Mouse (Mus musculus) spleen, embryonic (tissue): ENCODE data around the gene Dguok.

Experiments used
- CTCF ChIA-PET: fragments of 350-600 bp; sonication (Branson Sonifier 250); formaldehyde crosslinking; loops from one replicate; lab custom pipeline; 2022; lab: Charles Lee

Dguok gene

GRCm38 (mm10) chr6:83456984-83457810 is 49.6 kb downstream of the Dguok start:
- CTCF ChIA-PET = interaction anchor here (0.6 to 1.1 kb wide), 3 partner anchors 21 to 500 kb away, joined by 3 to 4 read pairs (median 4); no protein-coding TSS in a partner anchor

GRCm38 (mm10) chr6:83456131-83456983 is 50.4 kb downstream of the Dguok start:
- CTCF ChIA-PET = interaction anchor here (0.8 to 1.1 kb wide), 2 partner anchors 21 to 107 kb away, joined by 4 to 17 read pairs; no protein-coding TSS in a partner anchor

- CTCF ChIA-PET = no interaction called here
Measured at GRCm38 (mm10) chr6:83455328-83456130, 51.2 kb downstream of the Dguok start.

GRCm38 (mm10) chr6:83453706-83454105 is 53.1 kb downstream of the Dguok start:
- CTCF ChIA-PET = no interaction called here

DNA sequence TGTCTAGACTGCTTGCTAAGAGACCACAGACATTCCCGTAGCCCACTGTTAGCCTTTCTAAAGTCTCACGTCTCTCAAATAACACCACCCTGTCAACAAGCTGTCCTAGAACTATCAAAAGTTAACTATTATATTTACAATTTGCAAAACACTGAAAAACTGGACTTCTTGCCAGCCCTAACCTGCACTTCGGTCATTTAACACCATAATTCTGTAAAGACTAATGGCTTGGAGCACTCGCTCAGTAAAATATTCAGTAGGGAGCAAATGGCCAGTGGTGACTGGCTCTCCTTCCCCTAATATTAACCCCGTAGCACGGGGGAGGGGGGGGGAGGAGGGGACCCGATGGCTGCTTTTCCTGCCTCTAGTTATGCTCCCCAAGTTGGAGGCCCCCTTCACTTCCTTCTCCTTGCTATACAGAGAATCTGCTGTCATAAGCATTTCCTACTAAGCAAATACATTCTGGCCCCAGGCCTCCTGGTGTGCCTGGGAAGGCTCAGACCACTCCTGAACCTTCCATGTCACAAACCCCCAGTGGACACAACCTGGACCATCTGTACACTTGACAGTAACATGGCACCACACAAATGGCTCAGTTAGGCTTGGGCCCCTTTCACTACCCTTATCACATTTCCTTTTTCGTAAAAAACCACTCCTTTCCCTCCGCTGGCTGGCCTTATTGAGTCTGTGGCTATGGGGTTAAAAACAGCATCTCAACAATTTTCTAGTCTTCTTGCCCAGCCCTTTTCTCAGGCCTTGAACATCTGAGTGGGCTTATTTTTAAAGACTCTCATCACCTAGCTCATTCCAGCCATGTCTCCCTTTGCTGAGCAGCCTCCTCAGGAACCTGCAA is 56.1 kb downstream of the Dguok start:
- CTCF ChIA-PET = no interaction called here

- CTCF ChIA-PET = no interaction called here
Measured at GRCm38 (mm10) chr6:83449440-83449839, 57.3 kb downstream of the Dguok start.

DNA sequence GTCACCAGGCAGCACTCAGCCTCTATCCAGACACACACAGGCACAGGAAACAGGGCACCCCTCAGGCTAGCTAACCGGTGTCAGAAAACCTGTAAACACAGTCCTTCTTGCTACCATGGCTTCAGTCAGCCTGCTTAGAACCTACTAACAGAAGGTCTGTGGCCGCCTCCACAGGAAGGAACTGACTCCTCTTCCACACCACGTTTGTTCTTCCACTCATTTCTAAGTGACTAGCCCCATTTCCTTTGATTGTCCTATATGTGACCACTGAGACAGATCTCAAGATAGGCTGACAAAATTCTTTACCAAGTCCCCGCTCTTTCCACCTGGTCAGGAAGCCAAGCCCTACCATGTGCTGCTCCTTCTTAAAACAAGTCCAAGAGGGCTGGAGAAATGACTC is 57.9 kb downstream of the Dguok start:
- CTCF ChIA-PET = no interaction called here

- CTCF ChIA-PET = no interaction called here
Measured at GRCm38 (mm10) chr6:83447031-83447430, 59.7 kb downstream of the Dguok start.

DNA sequence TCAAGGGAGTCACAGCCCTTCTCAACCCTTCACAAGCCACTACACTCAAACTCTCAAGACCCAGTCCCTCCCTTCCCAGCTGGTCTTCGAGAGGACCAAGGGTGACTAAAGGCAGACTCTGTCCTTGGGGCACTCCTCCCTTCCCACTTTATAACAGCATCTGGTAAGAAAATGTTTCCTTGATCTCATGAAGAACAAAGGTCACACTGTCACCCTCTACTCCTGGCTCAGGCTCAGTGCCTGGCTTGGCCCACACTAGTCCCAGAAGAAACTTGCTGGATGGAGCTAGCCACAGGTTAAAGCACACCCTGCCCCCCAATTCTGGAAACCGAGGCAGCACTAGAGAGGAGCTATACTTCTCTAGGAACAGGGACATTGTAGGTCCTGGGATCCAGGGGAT is 61.0 kb downstream of the Dguok start:
- CTCF ChIA-PET = no interaction called here

DNA sequence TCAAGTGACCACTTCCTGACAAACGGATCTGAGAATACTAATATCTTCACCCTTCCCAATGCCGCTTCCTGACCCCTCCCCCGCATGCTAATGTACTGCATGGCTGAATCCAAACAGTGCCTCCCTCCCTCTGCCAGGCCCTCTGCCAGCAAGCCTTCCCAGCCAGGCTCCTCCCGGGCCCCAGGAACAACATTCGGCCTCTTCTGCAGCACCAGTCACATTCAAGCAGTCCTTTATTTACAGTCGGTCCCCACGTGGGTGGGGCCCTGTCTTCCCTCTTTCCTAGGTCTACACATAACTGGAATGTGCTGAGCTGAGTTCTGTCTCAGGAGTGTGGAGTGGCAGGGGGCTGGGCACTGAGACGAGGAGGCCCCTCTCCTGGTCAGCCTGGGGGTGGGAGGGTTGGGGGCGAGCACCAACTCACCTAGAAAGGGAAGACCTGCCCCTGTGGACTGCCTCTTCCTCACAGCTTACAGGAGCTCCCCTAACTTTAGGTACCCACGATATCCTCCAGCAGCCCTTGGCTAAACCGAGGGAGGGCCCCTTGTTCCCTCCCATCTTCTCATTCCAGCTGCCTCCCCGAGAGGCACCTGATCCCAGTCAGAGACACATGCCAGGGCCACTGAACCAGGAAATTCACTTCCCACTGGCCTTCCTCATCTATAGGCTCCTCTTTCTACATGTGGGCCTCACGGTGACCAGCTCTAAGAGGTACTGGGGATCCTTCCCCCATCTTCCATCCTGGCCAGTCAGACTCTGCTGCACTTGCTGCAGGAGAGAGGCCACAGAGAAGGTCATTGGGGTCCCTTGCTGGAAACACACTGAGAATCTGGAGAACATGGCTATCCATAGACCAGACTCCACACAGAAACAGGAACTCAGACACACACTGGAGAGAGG is 63.1 kb downstream of the Dguok start:
- CTCF ChIA-PET = no interaction called here

DNA sequence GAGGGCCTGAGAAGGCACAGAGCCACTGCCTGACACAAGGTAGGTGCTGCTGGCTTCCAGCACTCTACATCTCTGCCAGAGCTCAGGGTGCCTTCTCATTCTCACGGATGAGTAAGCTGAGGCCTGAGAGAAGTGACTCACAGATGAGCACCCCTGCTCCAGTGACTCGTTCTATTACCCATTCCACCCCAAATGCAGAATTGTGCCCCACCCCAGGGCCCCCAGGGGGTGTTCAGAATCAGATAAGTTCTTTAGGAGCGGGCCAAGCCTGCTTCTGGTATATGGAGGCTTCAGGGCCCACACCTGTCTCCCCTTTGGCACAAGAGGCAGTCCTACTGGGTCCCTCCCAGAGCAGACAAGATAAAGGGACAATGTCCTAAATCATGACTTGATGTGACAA is 64.1 kb downstream of the Dguok start:
- CTCF ChIA-PET = no interaction called here

DNA sequence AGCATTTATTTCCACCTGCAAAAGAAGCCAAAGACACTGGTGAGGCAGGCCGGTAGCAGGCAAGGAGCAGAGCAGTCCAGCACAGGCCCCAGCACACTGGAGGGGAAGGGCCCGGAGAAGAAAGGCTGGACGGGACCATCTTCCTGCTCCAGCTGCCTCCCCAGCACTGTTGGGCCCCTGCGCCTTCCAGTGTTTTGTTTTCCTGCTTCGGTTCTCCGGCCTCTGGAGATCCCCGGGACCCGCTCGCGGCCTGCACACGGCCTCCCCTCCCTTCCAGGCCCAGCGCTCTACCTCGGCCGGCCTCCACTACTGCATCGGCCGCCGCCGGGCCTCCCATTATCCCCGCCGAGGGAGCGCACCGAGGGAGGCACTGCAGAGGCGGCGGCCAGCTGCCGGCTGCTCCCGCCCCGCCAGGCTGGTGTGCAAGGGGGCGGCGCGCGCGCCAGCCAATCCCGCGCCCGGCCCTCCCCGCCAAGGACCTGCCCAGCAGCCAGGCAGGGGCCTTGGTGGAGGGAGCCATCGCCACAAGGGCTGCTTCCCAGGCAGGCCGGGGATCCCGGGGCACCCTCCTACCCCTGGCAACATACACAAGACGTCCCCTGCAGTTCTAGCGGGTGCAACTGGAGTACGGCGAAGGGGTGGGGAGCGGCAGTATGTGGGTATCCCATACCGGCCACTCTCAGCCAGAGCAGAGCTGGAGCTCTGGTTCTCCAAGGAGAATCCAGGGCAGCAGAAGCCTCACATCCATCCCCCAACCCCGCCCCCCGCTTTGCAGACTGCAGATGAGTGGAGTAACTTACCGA is 65.3 kb downstream of the Dguok start:
- CTCF ChIA-PET = no interaction called here

GRCm38 (mm10) chr6:83440510-83441258 is 66.1 kb downstream of the Dguok start:
- CTCF ChIA-PET = no interaction called here

DNA sequence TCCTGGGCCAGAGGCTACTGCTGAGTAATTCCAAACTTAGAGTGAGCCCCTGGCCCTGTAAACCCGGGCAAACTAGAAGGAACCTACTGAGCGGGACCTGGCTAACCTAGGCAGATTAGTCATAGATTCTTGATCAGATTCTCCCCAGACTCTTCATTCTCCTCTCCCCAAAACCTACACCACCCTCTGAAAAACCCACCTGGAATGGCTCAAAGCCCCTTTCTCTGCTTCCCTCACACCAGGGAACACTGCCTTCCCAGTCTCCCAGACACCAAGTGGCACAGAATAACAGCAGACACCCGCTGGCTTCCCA is 66.6 kb downstream of the Dguok start:
- CTCF ChIA-PET = no interaction called here

DNA sequence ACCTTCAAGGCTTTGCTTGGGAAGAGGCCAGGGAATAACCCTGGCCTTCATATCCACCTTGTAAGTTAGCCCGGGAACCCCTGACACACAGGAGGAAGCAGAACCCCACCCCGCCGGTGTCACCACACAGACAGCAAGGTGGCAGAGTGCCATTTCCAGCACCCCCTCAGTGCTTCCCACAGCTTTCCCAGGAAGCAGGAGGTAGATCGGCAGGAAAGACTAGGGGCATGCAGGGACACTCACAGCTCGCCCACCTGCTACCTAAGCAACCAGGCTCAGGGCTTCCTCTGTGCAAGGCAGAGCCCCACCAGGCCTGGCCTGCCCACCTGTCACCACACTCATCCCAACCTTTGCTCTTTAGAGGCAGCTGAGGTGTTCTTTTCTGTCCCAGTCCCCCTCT is 67.0 kb downstream of the Dguok start:
- CTCF ChIA-PET = no interaction called here

- CTCF ChIA-PET = no interaction called here
Measured at GRCm38 (mm10) chr6:83439119-83439767, 67.5 kb downstream of the Dguok start.

DNA sequence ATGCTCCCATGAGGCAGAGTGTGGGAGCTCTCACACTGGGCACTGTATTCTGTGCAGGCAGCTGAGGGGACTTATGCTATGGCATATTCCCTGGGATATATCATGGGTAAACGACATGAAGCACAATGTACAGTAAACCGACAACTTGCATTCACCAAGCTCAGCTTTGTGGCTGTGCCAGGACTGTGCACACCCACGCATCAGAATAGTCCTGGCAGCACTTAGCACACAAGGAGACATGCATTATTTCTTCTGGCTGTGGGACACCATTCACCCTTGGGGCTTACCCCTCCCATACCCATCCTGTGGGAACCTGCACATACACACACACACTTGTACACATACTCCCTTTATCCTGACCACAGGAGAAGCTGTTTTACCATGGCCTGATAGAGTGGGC is 68.2 kb downstream of the Dguok start:
- CTCF ChIA-PET = no interaction called here

DNA sequence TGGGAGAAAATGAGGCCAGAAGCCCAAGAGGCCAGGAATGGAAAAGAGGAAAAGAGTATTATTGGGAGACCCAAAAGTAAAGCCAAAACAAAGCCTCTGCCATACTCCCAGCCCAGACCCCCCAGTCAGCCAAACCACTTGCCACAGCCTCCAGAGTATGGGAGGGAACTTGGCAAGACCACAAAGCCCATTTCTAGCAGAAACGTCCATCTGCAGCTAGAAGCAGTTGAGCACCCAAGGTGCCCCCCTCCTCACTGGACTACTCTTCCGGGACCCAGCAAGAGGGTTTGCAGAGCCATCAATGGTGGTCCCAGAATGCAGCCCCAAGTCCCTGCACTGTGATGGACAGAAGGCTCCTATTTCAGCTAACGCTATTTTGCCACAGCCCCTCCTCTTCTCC is 69.0 kb downstream of the Dguok start:
- CTCF ChIA-PET = no interaction called here
